Mouse (Mus musculus): ENCODE results near the gene Ctnna2. TPM values are rescaled to one million over a fixed set of nuclear protein-coding genes. Genes with fewer than 3 reads are reported as not detected.

Gene Ctnna2
- polyA plus RNA-seq, 1 experiment from 2014 or later = 1.7 TPM

GRCm38 (mm10) chr6:77527636-77528035 lies 451.9 kb downstream of the Ctnna2 start:
- Histone ChIP-seq H3K27ac (no peak overlapping the region), H3K4me1 (no peaks in the 10 kb centered on the region), H3K9me3 (replicated peaks) (no peaks in the 10 kb centered on the region), H3K27me3 (ENCODE audit: low read depth, poor library complexity, severe bottlenecking) (no peaks in the 10 kb centered on the region), H3K4me3 (no peak overlapping the region), H3K36me3 (no peaks in the 10 kb centered on the region)
- WGBS = 83% methylated on average over 2 of the region's 2 CpGs
- DNase-seq (ENCODE audit: low spot score) = no peak

DNA sequence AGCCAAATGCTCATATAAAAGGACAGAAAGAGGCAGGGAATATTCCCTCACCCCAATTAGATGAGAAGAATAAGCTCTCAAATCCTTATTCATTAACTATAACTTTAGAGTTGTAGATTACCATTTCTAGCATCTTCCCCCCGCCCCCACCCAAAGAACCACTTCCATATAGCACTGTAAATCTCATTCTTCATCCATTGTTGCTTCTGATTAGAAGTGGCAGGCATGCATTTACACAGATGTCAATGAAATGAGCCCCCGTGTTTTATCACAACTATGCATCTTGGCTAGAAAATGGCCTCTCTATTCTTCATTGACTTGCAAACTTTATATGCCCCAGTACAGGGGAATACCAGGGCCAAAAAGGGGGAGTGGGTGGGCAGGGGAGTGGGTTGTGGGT lies 457.7 kb downstream of the Ctnna2 start:
- no peak overlapping the region for H3K27ac ChIP-seq
- H3K4me3 ChIP-seq = no peak overlapping the region
- no peak for DNase-seq (ENCODE audit: low spot score)
- H3K4me1 ChIP-seq = no peaks in the 10 kb centered on the region
- no peaks in the 10 kb centered on the region for H3K27me3 ChIP-seq (ENCODE audit: low read depth, poor library complexity, severe bottlenecking)
- no peaks in the 10 kb centered on the region for H3K9me3 ChIP-seq (replicated peaks)
- WGBS = 88% methylated on average over 2 of the region's 2 CpGs
- H3K36me3 ChIP-seq = no peaks in the 10 kb centered on the region

- H3K27me3 ChIP-seq (ENCODE audit: low read depth, poor library complexity, severe bottlenecking) = no peaks in the 10 kb centered on the region
- H3K4me1 ChIP-seq = peaks cover 8% of the 10 kb centered on the region
- DNase-seq (ENCODE audit: low spot score) = no peak
- no peak overlapping the region for H3K27ac ChIP-seq
- no peak overlapping the region for H3K4me3 ChIP-seq
- H3K36me3 ChIP-seq = no peaks in the 10 kb centered on the region
- WGBS = 88% methylated on average over 2 of the region's 2 CpGs
- no peaks in the 10 kb centered on the region for H3K9me3 ChIP-seq (replicated peaks)
Measured at GRCm38 (mm10) chr6:77516515-77516914, 463.0 kb downstream of the Ctnna2 start.

DNA sequence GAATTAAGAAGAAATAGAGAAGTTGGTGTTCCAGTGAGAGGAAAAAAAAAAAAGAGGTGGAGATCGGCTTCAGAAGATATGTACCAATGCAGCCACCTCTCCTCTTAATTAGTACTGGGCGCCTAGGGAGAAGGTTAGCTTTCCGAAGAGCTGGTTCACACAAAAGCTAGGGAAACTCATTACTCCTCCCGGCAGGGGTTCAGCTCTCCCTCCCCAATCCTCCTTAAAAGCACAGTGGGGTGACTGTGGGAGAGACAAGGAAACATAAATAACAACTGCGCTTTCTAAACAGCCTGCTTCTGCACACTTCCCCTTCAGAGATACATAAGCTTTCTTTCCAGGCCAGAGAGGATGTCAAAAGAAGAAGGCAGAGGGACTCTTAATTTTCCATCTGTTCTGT lies 467.7 kb downstream of the Ctnna2 start:
- Histone ChIP-seq H3K4me3 (no peak overlapping the region), H3K9me3 (replicated peaks) (no peaks in the 10 kb centered on the region), H3K27me3 (ENCODE audit: low read depth, poor library complexity, severe bottlenecking) (no peaks in the 10 kb centered on the region), H3K4me1 (peaks cover 9% of the 10 kb centered on the region), H3K36me3 (no peaks in the 10 kb centered on the region), H3K27ac (no peak overlapping the region)
- no peak for DNase-seq (ENCODE audit: low spot score)
- WGBS = 7% methylated on average over 5 of the region's 5 CpGs

DNA sequence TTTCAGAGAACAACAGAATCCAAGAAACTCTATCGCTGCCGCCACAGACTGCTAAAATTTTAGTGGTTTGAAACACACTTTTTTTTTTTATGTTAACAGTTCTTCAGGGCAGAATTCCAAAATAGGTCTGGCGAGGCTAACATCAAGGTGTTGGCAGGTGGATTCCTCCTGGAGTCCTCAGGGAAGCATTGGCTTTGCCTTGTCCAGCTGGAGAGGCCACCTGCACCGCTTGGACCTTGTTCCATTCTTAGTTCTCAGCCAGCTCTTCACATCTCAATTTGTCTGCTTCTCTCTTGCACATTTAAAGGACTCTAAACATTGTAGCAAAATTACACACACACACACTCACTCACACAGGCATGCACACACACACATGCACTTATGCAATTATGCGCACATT lies 487.8 kb downstream of the Ctnna2 start:
- Histone ChIP-seq H3K27me3 (ENCODE audit: low read depth, poor library complexity, severe bottlenecking) (no peaks in the 10 kb centered on the region), H3K4me3 (no peak overlapping the region), H3K27ac (no peak overlapping the region), H3K4me1 (no peaks in the 10 kb centered on the region), H3K9me3 (replicated peaks) (no peaks in the 10 kb centered on the region), H3K36me3 (no peaks in the 10 kb centered on the region)
- 94% methylated on average over 5 of the region's 5 CpGs for WGBS
- no peak for DNase-seq (ENCODE audit: low spot score)

- 93% methylated on average over 3 of the region's 3 CpGs for WGBS
- H3K4me1 ChIP-seq = no peaks in the 10 kb centered on the region
- no peak overlapping the region for H3K27ac ChIP-seq
- H3K36me3 ChIP-seq = no peaks in the 10 kb centered on the region
- H3K27me3 ChIP-seq (ENCODE audit: low read depth, poor library complexity, severe bottlenecking) = no peaks in the 10 kb centered on the region
- DNase-seq (ENCODE audit: low spot score) = no peak
- H3K9me3 ChIP-seq (replicated peaks) = no peaks in the 10 kb centered on the region
- H3K4me3 ChIP-seq = no peak overlapping the region
Measured at GRCm38 (mm10) chr6:77486658-77487057, 492.8 kb downstream of the Ctnna2 start.

GRCm38 (mm10) chr6:77482081-77482480 lies 497.4 kb downstream of the Ctnna2 start:
- DNase-seq (ENCODE audit: low spot score) = no peak
- Histone ChIP-seq H3K36me3 (no peaks in the 10 kb centered on the region), H3K9me3 (replicated peaks) (no peaks in the 10 kb centered on the region), H3K4me1 (no peaks in the 10 kb centered on the region), H3K27me3 (ENCODE audit: low read depth, poor library complexity, severe bottlenecking) (no peaks in the 10 kb centered on the region), H3K27ac (no peak overlapping the region), H3K4me3 (no peak overlapping the region)
- WGBS = 91% methylated on average over 3 of the region's 3 CpGs

GRCm38 (mm10) chr6:77475354-77475753 lies 504.1 kb downstream of the Ctnna2 start:
- Histone ChIP-seq H3K27me3 (ENCODE audit: low read depth, poor library complexity, severe bottlenecking) (no peaks in the 10 kb centered on the region), H3K4me1 (no peaks in the 10 kb centered on the region), H3K4me3 (no peak overlapping the region), H3K27ac (no peak overlapping the region), H3K36me3 (no peaks in the 10 kb centered on the region), H3K9me3 (replicated peaks) (no peaks in the 10 kb centered on the region)
- DNase-seq (ENCODE audit: low spot score) = no peak
- 75% methylated on average over 1 of the region's 1 CpGs for WGBS

GRCm38 (mm10) chr6:77473256-77473655 lies 506.2 kb downstream of the Ctnna2 start:
- Histone ChIP-seq H3K4me1 (no peaks in the 10 kb centered on the region), H3K9me3 (replicated peaks) (no peaks in the 10 kb centered on the region), H3K27ac (no peak overlapping the region), H3K27me3 (ENCODE audit: low read depth, poor library complexity, severe bottlenecking) (no peaks in the 10 kb centered on the region), H3K4me3 (no peak overlapping the region), H3K36me3 (no peaks in the 10 kb centered on the region)
- WGBS = 95% methylated on average over 7 of the region's 7 CpGs
- no peak for DNase-seq (ENCODE audit: low spot score)

DNA sequence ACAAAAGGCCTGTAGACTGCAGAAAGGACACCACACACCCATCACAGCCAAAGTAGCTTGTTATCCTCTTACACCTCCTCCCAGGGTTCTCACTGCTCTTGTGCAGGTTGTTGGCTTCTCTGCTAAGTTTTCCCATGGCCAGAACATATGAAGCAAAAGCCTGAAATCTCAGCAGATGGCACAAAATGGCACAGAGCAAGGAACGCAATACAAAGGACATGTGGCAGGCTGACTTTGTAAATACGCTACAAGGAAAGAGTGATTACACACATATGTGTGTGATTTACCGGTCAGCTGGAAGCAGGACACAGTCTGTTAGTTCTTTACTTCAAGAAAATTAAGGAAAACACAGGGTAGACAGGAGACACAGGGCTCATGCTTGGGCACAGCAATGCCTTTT lies 511.4 kb downstream of the Ctnna2 start:
- Histone ChIP-seq H3K27ac (no peak overlapping the region), H3K4me1 (no peaks in the 10 kb centered on the region), H3K27me3 (ENCODE audit: low read depth, poor library complexity, severe bottlenecking) (no peaks in the 10 kb centered on the region), H3K4me3 (no peak overlapping the region), H3K36me3 (no peaks in the 10 kb centered on the region), H3K9me3 (replicated peaks) (no peaks in the 10 kb centered on the region)
- 81% methylated on average over 3 of the region's 3 CpGs for WGBS
- DNase-seq (ENCODE audit: low spot score) = no peak

GRCm38 (mm10) chr6:77462737-77463136 lies 516.8 kb downstream of the Ctnna2 start:
- H3K36me3 ChIP-seq = no peaks in the 10 kb centered on the region
- H3K9me3 ChIP-seq (replicated peaks) = no peaks in the 10 kb centered on the region
- 0 out of 2 replicates have a peak, but pooled peaks cover 3% of the 10 kb centered on the region for H3K4me1 ChIP-seq
- H3K27ac ChIP-seq = no peak overlapping the region
- H3K27me3 ChIP-seq (ENCODE audit: low read depth, poor library complexity, severe bottlenecking) = no peaks in the 10 kb centered on the region
- no peak overlapping the region for H3K4me3 ChIP-seq
- WGBS = 35% methylated on average over 1 of the region's 1 CpGs
- DNase-seq (ENCODE audit: low spot score) = no peak

DNA sequence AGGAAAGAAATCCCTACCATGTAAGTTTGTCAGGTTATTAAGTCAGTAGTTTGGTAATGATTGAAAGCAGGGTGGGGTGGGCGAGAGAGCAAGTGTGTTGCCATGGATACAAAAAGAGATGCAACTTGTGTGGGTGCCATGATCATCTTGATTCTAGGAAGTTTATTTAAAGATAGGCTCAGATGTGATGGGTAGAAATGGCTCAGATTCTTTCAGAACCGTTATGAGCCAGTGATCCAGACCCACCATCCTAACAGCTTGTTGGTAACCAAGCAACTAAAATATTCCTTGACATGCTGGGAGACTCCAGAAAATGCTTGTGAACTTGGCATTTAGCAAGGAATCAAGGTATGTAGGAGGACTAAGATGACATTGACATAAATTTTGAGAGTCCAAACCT lies 521.6 kb downstream of the Ctnna2 start:
- Histone ChIP-seq H3K4me1 (0 out of 2 replicates have a peak, but pooled peaks cover 3% of the 10 kb centered on the region), H3K36me3 (no peaks in the 10 kb centered on the region), H3K27me3 (ENCODE audit: low read depth, poor library complexity, severe bottlenecking) (no peaks in the 10 kb centered on the region), H3K27ac (no peak overlapping the region), H3K9me3 (replicated peaks) (no peaks in the 10 kb centered on the region), H3K4me3 (no peak overlapping the region)
- DNase-seq (ENCODE audit: low spot score) = no peak
- WGBS = 89% methylated on average over 2 of the region's 2 CpGs

- Histone ChIP-seq H3K36me3 (no peaks in the 10 kb centered on the region), H3K27me3 (ENCODE audit: low read depth, poor library complexity, severe bottlenecking) (no peaks in the 10 kb centered on the region), H3K27ac (no peak overlapping the region), H3K4me1 (no peaks in the 10 kb centered on the region), H3K9me3 (replicated peaks) (no peaks in the 10 kb centered on the region), H3K4me3 (no peak overlapping the region)
- 82% methylated on average over 1 of the region's 1 CpGs for WGBS
- no peak for DNase-seq (ENCODE audit: low spot score)
Measured at GRCm38 (mm10) chr6:77446861-77447260, 532.6 kb downstream of the Ctnna2 start.

- WGBS = 78% methylated on average over 11 of the region's 11 CpGs
- DNase-seq (ENCODE audit: low spot score) = no peak
- Histone ChIP-seq H3K36me3 (no peaks in the 10 kb centered on the region), H3K9me3 (replicated peaks) (no peaks in the 10 kb centered on the region), H3K27ac (no peak overlapping the region), H3K27me3 (ENCODE audit: low read depth, poor library complexity, severe bottlenecking) (no peaks in the 10 kb centered on the region), H3K4me1 (no peaks in the 10 kb centered on the region), H3K4me3 (no peak overlapping the region)
Measured at GRCm38 (mm10) chr6:77443906-77444305, 535.6 kb downstream of the Ctnna2 start.

Data from limb, embryonic 10.5 days (tissue).